Mouse (Mus musculus) induced T-regulatory cell, adult 2 months (primary cell): Measurements from ENCODE around the gene Cecr2.
"Not testable (repeated sequence)": the region's sequence is repeated elsewhere in the genome, so short reads cannot be mapped to it uniquely, and the experiment has no call there.

ENCODE experiments used
- DNase-seq: peaks from one replicate; pipeline ENCODE4 v3.0.0-alpha.2; 2012; ENCODE audit warnings: low read depth

Gene Cecr2

GRCm38 (mm10) chr6:120773149-120773628 is 107.0 kb downstream of the Cecr2 start, which contains the start of gene Slc25a18:
Slc25a18 (plus strand) TSS chr6:120773578.
- no peak for DNase-seq

DNA sequence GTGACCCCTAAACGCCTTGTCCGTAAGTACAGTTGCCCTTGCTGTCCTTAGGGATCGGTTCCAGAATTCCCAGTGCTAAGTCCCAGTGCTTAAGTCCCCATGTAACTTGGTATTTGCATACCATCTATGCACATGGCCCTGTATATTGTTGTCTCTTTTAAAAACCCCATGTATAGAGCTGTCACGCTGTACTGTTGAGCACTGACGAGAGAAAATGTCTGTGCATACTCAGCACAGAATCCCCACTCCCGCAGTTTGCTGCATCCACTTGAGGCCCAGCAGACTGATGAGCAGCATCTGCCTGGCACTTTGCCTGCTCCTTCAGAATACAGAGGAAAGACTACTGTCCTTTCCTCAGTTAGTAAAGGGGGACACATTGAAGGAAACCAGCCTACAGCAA is 107.6 kb downstream of the Cecr2 start:
- no peak for DNase-seq

- no peak for DNase-seq
Measured at GRCm38 (mm10) chr6:120776286-120776685, 110.1 kb downstream of the Cecr2 start.

DNA sequence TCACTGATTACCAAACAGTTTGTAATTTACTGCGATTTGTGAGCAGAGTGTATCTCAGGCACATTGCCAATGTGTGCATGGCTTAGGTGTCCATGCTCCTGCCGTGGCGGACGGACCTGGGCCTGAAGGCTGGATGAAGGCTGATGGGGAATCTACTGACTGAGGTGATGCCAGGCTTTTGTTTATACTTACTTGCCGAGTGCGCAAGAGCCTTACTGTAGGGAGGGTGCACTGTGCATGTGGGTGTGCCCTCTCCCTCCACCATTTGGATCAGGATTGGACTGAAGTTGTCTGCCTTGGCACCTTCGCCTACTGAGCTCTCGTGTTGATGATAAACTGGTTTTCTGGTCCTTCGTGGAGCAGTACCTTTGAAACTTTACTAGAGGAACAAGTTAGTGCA is 111.4 kb downstream of the Cecr2 start:
- DNase-seq: no peak

- no peak for DNase-seq
Measured at GRCm38 (mm10) chr6:120778226-120778625, 112.1 kb downstream of the Cecr2 start.

DNA sequence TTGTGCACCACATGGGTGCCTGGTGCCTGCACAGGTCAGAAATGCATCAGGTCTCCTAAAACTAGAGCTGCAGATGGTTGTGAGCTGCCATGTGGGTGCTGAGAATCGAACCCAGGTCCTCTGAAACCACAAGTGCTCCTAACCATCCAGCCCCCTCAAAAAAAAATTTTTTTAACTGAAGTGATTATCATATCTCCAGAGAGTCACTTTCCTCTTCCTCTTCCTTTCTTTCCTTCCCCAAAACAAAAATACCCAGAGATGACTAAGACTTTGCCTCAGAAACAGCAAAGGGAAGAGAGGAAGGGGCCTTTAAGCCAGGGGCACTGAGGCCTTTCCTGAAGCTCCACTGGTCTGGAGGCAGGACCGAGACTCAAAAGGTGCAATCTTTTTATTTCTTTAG is 116.8 kb downstream of the Cecr2 start:
- no peak for DNase-seq

DNA sequence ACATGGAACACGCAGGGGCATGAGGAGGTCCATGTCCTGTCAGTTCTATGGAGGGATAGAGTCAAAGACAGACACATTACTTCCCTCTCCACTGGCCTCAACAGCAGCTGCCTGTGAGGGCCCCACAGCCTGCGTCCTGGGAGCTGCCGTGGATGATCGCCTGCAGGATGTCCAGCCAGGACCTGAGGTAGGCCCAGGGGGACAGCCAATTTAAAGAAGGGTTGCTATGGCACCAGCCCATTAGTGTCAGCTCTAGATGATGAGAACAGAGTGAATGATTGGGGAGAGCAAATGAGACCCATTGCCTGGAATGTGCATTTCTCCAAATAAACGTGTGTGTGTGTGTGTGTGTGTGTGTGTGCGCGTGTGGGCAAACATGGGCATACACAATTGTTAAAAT is 118.2 kb downstream of the Cecr2 start:
- no peak for DNase-seq

GRCm38 (mm10) chr6:120788068-120788607 is 122.0 kb downstream of the Cecr2 start:
- DNase-seq: no peak

GRCm38 (mm10) chr6:120788904-120789303 is 122.7 kb downstream of the Cecr2 start:
- DNase-seq: peak; percentile 67

DNA sequence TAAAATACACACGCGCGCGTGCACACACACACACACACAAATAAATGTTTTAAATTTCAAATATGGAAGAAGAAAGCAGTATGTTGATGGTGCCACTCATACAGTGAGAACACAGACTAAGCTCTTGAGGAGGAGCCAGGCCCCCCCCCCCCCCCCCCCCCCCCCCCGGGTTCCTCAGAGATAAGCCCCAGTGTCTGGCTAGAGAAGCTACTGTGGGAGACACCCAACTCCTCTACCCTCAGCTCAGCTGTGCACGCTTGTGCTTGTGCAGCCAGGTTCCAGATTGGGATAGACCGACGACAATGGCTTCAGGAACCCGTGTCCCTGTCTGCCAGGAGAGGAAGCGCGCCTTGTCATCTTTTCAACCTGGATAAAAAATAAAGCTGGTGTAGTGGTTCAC is 124.0 kb downstream of the Cecr2 start:
- DNase-seq: no peak

- no peak for DNase-seq
Measured at GRCm38 (mm10) chr6:120790717-120791116, 124.5 kb downstream of the Cecr2 start.

GRCm38 (mm10) chr6:120792947-120793346 is 126.8 kb downstream of the Cecr2 start:
- no peak for DNase-seq

DNA sequence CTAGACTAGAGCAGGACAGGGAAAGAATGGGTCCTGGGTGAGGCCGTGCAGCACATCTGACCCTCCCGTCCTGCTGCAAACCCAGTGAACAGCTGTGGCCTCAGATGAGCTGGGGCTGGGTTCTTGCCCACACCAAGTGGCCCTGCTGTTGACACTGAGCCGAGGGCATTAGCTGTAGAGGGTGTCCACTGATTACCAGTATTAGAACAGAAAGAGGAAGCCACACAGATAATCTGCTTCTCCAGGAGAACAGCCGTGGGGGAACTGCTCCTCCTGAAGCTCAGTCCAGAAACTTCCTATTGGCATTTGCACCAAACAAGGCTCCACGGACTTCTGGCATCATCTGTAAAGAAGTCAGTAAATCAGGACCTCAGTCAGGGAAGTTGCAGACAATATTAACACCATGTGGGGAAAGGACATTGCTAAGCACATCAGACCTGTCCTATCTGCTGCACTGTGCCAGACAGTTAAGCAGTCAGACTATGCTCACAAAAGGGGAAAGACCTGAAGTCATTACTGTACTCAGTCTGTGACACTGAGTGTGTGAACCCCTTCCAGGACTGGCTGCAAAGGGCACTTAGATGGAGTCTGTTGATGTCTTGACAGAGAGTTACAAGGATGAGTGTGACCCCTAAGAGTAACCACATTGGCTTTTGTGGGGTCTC is 129.4 kb downstream of the Cecr2 start:
- no peak for DNase-seq

DNA sequence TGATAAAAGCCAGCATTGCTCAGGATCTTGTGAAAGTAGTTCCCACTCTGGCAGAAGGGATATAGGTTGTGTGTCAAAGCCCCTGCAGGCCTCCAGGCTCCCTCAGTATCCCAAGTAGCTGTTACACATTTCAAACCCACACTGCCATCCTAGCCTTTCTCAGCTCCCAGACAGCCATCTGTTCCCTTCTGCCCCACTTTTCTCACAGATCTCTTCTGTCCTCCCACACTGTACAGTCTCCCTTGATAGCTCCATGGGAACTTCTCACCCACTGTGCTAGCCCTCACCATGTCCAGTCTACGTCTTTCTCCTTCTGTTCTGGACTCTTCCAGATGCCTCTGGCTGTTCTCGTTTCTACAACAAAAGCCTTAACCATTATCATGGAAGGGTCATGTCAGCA is 129.9 kb downstream of the Cecr2 start:
- no peak for DNase-seq

DNA sequence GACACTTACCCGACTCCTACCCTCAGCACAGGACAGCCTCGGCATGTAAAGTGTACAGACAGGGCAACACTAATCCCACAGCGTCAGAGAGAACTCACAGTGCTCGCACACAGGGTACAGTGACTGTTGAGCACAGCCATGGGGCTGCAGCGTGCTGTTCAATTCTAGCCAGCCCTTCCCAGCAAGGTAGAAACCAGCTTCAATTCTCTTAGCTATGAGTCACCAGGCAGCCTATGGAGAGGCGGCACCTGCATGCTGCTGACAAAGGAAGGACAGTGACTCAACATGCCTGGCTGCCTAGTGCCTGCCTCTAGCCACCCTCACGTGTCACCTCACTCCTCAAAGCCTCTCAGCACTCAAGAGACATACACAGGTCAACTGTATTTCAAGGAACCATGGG is 131.8 kb downstream of the Cecr2 start:
- DNase-seq: no peak

GRCm38 (mm10) chr6:120798905-120799304 is 132.7 kb downstream of the Cecr2 start:
- no peak for DNase-seq

DNA sequence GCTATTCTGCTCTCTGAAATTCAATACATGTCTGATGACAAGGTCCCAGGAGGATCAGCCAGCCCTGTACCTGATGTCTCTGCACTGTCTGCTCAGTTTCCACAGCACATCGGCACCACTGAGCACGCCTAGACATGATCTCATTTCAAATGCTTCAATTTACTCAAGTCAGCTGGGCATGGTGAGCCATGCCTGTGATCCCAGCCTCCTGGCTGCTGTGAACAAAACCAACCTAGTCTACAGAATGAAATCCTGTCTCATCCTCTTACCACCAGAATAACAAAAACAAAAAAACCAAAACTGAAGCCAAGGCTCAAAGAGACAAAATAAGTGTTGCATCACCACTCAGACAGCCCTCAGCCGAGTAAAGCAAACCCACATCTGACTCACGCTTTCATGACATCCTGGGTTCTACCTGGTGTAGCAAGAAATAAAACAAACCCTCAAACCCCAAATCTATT is 133.4 kb downstream of the Cecr2 start:
- DNase-seq: peak; percentile 29

DNA sequence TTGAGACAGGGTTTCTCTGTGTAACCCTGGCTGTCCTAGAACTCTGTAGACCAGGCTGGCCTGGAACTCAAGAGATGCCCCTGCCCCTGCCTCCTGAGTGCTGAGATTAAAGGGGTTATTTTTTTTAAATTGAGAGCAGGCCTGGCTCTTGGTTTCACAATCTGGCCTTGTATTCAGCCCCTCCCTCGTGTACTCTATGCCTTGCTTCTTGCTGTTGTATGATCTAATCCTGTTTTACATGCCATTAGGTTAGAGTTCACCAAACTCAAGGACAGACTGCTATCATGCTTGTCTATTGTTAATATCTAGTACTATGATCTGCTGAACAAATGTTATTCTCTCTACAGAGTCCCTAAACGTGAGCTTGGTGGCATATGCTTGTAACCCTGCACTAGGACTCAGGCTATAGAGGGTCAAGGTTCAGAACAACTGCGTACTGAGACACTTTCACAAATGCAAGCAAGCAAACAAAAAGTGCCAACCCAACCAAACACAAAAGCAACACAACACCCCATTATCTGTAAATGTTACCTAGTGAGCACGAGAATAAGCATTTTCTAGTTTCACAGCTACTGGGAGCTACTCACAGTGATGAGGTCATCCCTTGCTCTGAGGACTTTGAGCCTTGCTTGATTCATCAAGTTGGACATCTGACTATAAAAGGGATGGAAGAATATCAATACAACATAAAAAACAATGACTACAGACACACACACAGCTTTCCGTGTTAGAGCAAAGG is 141.0 kb downstream of the Cecr2 start:
- no peak for DNase-seq

GRCm38 (mm10) chr6:120807738-120808081 is 141.5 kb downstream of the Cecr2 start:
- DNase-seq: no peak

DNA sequence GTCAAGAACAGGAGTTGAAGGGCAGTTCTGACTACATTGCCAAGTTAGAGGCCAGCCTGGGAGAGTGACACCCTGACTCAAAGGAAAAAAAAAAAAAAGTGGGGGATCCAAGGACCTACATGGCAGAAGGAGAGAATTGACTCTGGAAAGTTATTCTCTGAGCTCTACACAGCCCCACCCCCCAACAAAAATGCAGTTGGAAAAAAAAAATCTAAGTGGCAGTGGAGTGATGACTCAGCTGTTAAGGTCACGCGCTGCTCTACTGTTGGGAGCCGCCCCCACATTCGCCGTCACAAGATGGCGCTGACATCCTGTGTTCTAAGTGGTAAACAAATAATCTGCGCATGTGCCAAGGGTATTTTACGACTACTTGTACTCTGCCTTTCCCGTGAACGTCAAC is 145.8 kb downstream of the Cecr2 start:
- DNase-seq: not testable (repeated sequence)

DNA sequence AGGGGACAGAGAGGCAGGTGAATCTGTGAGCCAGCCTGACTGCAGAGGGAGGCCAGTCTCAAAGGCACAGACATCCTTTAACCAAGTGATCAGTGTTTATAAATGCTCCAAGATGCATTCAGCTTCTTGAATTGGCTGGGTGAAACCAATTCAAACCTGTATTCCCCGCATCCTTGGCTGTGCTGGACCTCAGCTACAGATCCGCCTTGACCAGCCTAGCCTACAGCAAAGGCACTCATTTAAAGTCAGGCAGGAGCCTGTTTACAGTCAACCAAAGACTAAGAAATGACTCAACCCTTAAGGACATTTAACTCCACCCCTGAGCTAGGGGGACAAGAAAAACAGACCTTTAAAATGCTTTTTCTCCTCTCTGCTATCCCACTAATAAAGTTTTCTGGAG is 153.1 kb downstream of the Cecr2 start:
- DNase-seq: no peak

- no peak for DNase-seq
Measured at GRCm38 (mm10) chr6:120820144-120820543, 154.0 kb downstream of the Cecr2 start.
